Mouse (Mus musculus) stomach, embryonic 15.5 days (tissue): Measurements from ENCODE around the gene Ezr. TPM values are rescaled to one million over a fixed set of nuclear protein-coding genes. Genes with fewer than 3 reads are reported as not detected.
A peak's percentile ranks its signal among the peaks of the same experiment; 100 is the strongest.

Source experiments
- ATAC-seq: fragments of 200-750 bp; cut with Nextera tagmentation; 2 replicates; pipeline ENCODE4 v1.8.0; 2017; ENCODE audit warnings: low read depth, moderate number of reproducible peaks, moderate TSS enrichment; ENCODE audit not compliant: insufficient read depth, low FRiP score
- H3K27ac ChIP-seq: fragments of 300-500 bp; sonication (generic); 2 replicates; pipeline ENCODE4 v1.5.1; 2015; ENCODE audit warnings: mild to moderate bottlenecking, inconsistent platforms
- H3K27me3 ChIP-seq: fragments of 300-500 bp; sonication (generic); replicated peaks from 2 replicates; pipeline ENCODE4 v1.6.1; 2015; ENCODE audit warnings: inconsistent platforms
- H3K36me3 ChIP-seq: fragments of 300-500 bp; sonication (generic); 2 replicates; pipeline ENCODE4 v1.6.1; 2015; ENCODE audit warnings: inconsistent platforms
- H3K4me1 ChIP-seq: fragments of 300-500 bp; sonication (generic); 2 replicates; pipeline ENCODE4 v1.6.1; 2015; ENCODE audit warnings: inconsistent platforms
- H3K4me2 ChIP-seq: fragments of 300-500 bp; sonication (generic); 2 replicates; pipeline ENCODE4 v1.6.1; 2015; ENCODE audit warnings: mild to moderate bottlenecking, inconsistent platforms
- H3K4me3 ChIP-seq: fragments of 300-500 bp; sonication (generic); replicated peaks from 2 replicates; pipeline ENCODE4 v1.5.1; 2015; ENCODE audit warnings: inconsistent platforms
- H3K9ac ChIP-seq: fragments of 300-500 bp; sonication (generic); 2 replicates; pipeline ENCODE4 v1.6.1; 2015; ENCODE audit warnings: inconsistent platforms
- H3K9me3 ChIP-seq: fragments of 300-500 bp; sonication (generic); 2 replicates; pipeline ENCODE4 v1.6.1; 2016; ENCODE audit warnings: inconsistent platforms
- WGBS: fragments of 180-500 bp; shearing (Covaris S2); methylation state at CpG from one replicate; pipeline ENCODE4 v1.1.7; 2015; 5-methylcytosine and 5-hydroxymethylcytosine counted together
- polyA plus RNA-seq: library from polyadenylated mRNA; unstranded; fragments of >200 nt; fragmentation: Nextera tagmentation; extraction: Ambion mirVana; gene quantifications from 2 replicates; pipeline ENCODE4 v1.2.1, GENCODE M21; 2015

Ezr gene
- polyA plus RNA-seq, 1 experiment from 2014 or later = 228 TPM

- Histone ChIP-seq H3K9ac (no peak overlapping the region), H3K4me1 (peaks cover 23% of the 10 kb centered on the region), H3K27ac (no peak overlapping the region), H3K4me3 (no peak overlapping the region), H3K27me3 (no peaks in the 10 kb centered on the region), H3K36me3 (no peaks in the 10 kb centered on the region), H3K9me3 (no peaks in the 10 kb centered on the region), H3K4me2 (no peak overlapping the region)
- no peak for ATAC-seq
- 64% methylated on average over 7 of the region's 7 CpGs for WGBS
Observed at GRCm38 (mm10) chr17:6764227-6764593, 18.4 kb downstream of the Ezr start.

- Histone ChIP-seq H3K36me3 (no peaks in the 10 kb centered on the region), H3K4me3 (no peak overlapping the region), H3K4me1 (peaks cover 23% of the 10 kb centered on the region), H3K27ac (no peak overlapping the region), H3K4me2 (no peak overlapping the region), H3K9me3 (no peaks in the 10 kb centered on the region), H3K9ac (no peak overlapping the region), H3K27me3 (no peaks in the 10 kb centered on the region)
- 56% methylated on average over 7 of the region's 7 CpGs for WGBS
- ATAC-seq = no peak
Observed at GRCm38 (mm10) chr17:6763513-6764226, 18.9 kb downstream of the Ezr start.

DNA sequence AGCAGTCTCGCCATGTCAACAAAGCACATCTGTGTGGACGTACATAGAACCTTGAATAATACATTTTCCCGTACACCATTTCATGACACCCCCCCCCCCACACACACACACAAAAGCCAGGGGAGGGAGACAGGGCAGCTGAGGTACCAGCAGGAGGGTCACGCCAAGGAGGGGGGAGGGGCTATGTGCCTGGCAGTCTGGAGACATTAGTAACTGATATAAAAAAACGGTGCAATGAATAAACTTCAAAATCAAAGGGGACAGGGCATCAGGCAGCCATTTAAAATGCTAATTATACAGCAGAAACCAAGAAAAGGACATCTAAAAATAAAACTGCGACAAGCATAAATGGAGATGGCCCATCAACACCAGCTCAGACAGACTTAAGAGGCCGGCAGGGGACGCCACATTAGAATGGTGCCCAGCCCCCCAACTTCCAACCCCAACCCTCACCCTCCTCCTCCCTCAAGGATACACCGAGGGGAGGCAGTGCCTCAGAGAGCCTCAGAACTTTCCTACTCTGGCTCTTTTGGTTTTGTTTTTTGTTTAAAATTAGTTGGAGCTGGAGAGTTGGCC, 22.8 kb downstream of the Ezr start:
- no peaks in the 10 kb centered on the region for H3K36me3 ChIP-seq
- no peaks in the 10 kb centered on the region for H3K27me3 ChIP-seq
- H3K9me3 ChIP-seq = no peaks in the 10 kb centered on the region
- no peak overlapping the region for H3K4me3 ChIP-seq
- WGBS = 58% methylated on average over 9 of the region's 9 CpGs
- H3K4me2 ChIP-seq = no peak overlapping the region
- no peak overlapping the region for H3K27ac ChIP-seq
- H3K9ac ChIP-seq = no peak overlapping the region
- no peak for ATAC-seq
- H3K4me1 ChIP-seq = peaks cover 10% of the 10 kb centered on the region; the same call in 1 of the 2 replicates

GRCm38 (mm10) chr17:6758845-6759244, 23.7 kb downstream of the Ezr start:
- WGBS = 74% methylated on average over 8 of the region's 8 CpGs
- no peak overlapping the region for H3K27ac ChIP-seq

DNA sequence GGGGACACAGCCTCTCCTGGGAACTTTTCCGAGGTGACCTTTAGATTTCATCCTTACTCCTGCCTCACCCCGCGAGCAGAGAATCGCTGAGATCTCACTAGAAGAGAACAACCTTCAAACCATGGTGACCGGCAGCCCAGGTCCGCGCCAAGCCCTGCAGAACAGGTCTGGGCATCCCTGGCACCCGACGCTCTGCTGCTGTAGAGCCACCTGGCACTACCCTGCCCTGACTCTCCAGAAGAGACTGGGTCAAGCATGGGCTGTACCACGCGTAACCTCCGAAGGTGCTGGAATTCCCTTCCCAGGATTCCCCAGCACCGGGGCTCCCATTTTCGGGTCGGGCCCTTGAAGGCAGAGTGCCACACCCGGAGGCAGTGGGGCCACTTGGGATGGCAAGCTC, 24.7 kb downstream of the Ezr start:
- Histone ChIP-seq H3K4me2 (no peak overlapping the region), H3K4me1 (0 out of 2 replicates have a peak, but pooled peaks cover 8% of the 10 kb centered on the region), H3K27me3 (no peaks in the 10 kb centered on the region), H3K36me3 (no peaks in the 10 kb centered on the region), H3K27ac (no peak overlapping the region), H3K4me3 (no peak overlapping the region), H3K9ac (no peak overlapping the region), H3K9me3 (no peaks in the 10 kb centered on the region)
- no peak for ATAC-seq
- WGBS = 84% methylated on average over 16 of the region's 16 CpGs

More at GRCm38 (mm10) chr17:6758845-6759244, 23.7 kb downstream of the Ezr start:
- H3K4me1 ChIP-seq = 0 out of 2 replicates have a peak, but pooled peaks cover 8% of the 10 kb centered on the region
- no peak for ATAC-seq
- no peak overlapping the region for H3K9ac ChIP-seq
- no peak overlapping the region for H3K4me2 ChIP-seq
- H3K27me3 ChIP-seq = no peaks in the 10 kb centered on the region
- no peaks in the 10 kb centered on the region for H3K9me3 ChIP-seq
- no peaks in the 10 kb centered on the region for H3K36me3 ChIP-seq
- H3K4me3 ChIP-seq = no peak overlapping the region

GRCm38 (mm10) chr17:6755873-6756272, 26.7 kb downstream of the Ezr start:
- H3K4me2 ChIP-seq = no peak overlapping the region
- H3K27me3 ChIP-seq = no peaks in the 10 kb centered on the region
- H3K9me3 ChIP-seq = no peaks in the 10 kb centered on the region
- H3K4me1 ChIP-seq = peaks cover 11% of the 10 kb centered on the region; the same call in 1 of the 2 replicates
- peak; percentile 44; the same call in 1 of the 2 replicates for ATAC-seq
- no peak overlapping the region for H3K4me3 ChIP-seq
- H3K36me3 ChIP-seq = peaks cover 3% of the 10 kb centered on the region; the same call in 1 of the 2 replicates
- H3K27ac ChIP-seq = peak overlapping the region; percentile 58
- H3K9ac ChIP-seq = no peak overlapping the region
- WGBS = 71% methylated on average over 8 of the region's 8 CpGs

DNA sequence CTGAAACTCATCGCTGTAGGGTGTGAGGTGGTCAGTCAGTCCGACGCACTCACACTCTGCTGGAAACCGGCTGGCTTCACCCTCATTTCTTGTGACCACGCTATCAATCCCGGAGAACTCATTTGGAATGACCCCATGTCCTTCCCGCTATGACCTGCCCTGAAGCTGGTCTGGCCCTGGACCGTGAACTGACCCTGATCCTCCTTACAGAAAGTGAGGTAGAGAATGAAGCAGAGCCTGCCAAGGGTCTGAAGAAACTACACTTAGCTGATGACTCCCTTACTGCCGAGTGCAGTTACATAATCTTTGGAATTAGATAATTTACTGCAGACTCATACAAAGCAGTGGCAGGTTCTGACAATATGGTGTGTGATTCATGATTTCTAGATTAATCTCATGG, 27.4 kb downstream of the Ezr start:
- no peak overlapping the region for H3K27ac ChIP-seq
- no peaks in the 10 kb centered on the region for H3K27me3 ChIP-seq

GRCm38 (mm10) chr17:6752375-6752774, 30.2 kb downstream of the Ezr start:
- Histone ChIP-seq H3K27ac (peak overlapping the region; percentile 48; the same call in 1 of the 2 replicates), H3K4me2 (no peak overlapping the region), H3K27me3 (no peaks in the 10 kb centered on the region), H3K9me3 (no peaks in the 10 kb centered on the region), H3K4me3 (no peak overlapping the region), H3K36me3 (peaks cover 7% of the 10 kb centered on the region; the same call in 1 of the 2 replicates), H3K4me1 (peaks cover 9% of the 10 kb centered on the region; the same call in 1 of the 2 replicates), H3K9ac (no peak overlapping the region)
- no peak for ATAC-seq
- WGBS = 74% methylated on average over 7 of the region's 7 CpGs

More for the DNA sequence above, 27.4 kb downstream of the Ezr start:
- H3K4me1 ChIP-seq = peaks cover 11% of the 10 kb centered on the region; the same call in 1 of the 2 replicates
- peaks cover 3% of the 10 kb centered on the region; the same call in 1 of the 2 replicates for H3K36me3 ChIP-seq
- H3K9ac ChIP-seq = no peak overlapping the region
- no peaks in the 10 kb centered on the region for H3K9me3 ChIP-seq
- WGBS = 79% methylated on average over 9 of the region's 9 CpGs
- H3K4me2 ChIP-seq = no peak overlapping the region
- no peak for ATAC-seq
- no peak overlapping the region for H3K4me3 ChIP-seq

GRCm38 (mm10) chr17:6751221-6751859, 31.2 kb downstream of the Ezr start:
- WGBS = 66% methylated on average over 11 of the region's 11 CpGs
- Histone ChIP-seq H3K4me2 (no peak overlapping the region), H3K27me3 (no peaks in the 10 kb centered on the region), H3K9me3 (no peaks in the 10 kb centered on the region), H3K4me3 (no peak overlapping the region), H3K36me3 (peaks cover 7% of the 10 kb centered on the region; the same call in 1 of the 2 replicates), H3K4me1 (peaks cover 3% of the 10 kb centered on the region), H3K27ac (peak overlapping the region; percentile 48), H3K9ac (no peak overlapping the region)
- ATAC-seq = no peak

DNA sequence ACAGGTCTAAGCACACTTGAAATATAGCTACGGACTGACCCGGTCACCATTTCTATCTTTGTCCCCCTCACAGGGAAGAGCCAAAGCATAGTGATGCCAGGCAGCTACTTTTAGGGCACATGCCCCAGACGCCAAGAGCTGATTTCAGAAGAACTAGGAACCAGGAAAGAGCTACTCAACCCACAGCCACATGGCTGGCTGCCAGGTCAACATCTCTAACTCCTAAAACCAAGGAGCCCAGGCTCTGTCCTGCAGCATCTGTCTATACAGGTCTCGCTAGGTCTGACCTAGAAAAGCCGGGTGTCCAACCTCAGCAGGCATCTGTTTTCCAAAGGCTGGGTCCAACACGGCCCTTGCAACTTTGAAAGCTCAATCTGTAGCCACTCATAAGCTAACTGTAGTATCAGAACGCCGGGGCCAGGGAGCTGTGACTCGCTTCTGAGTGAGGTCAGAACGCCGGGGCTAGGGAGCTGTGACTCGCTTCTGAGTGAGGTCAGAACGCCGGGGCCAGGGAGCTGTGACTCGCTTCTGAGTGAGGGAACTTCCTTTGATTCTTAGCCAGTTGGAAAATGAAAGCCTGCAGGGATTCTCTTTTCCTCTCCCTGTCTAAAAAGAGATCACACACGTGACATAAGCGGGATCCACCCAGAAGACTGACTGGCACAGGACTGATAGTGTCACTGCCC, 33.7 kb downstream of the Ezr start:
- H3K4me3 ChIP-seq = no peak overlapping the region
- no peak overlapping the region for H3K9ac ChIP-seq
- H3K4me1 ChIP-seq = peaks cover 3% of the 10 kb centered on the region
- no peaks in the 10 kb centered on the region for H3K9me3 ChIP-seq
- no peaks in the 10 kb centered on the region for H3K27me3 ChIP-seq
- WGBS = 83% methylated on average over 17 of the region's 17 CpGs
- H3K36me3 ChIP-seq = peaks cover 11% of the 10 kb centered on the region
- H3K27ac ChIP-seq = no peak overlapping the region
- no peak overlapping the region for H3K4me2 ChIP-seq
- no peak for ATAC-seq

DNA sequence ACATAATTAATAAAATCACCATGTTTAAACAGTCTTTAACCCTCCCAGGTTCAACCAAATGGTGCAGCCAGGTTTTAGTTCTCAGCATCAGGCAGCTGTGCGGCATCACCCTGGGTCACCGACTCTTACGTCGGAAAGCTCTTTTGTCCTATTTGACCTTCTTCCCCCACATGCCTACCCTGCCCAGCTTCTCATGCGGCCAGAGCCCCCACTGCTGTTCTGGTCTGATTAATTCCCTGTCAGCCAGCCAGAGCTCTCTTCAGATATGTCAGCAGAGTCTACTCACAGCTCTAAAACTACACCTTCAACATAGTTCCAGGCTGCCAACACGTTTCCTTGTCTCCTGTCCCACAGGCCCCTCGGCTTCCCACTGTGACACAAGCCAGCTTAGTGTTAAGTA, 35.1 kb downstream of the Ezr start:
- Histone ChIP-seq H3K9me3 (no peaks in the 10 kb centered on the region), H3K4me1 (peaks cover 4% of the 10 kb centered on the region), H3K36me3 (peaks cover 11% of the 10 kb centered on the region), H3K27ac (no peak overlapping the region), H3K4me3 (no peak overlapping the region), H3K27me3 (no peaks in the 10 kb centered on the region), H3K4me2 (no peak overlapping the region), H3K9ac (no peak overlapping the region)
- no peak for ATAC-seq
- 56% methylated on average over 7 of the region's 7 CpGs for WGBS
